Mouse (Mus musculus): ENCODE measurements at regions not wholly inside any gene's neighbourhood (a gene's known extent, or its start where the extent isn't known, plus 50 kb on each side); places are given as distances from the start of the nearest gene placed in this dataset.

DNA sequence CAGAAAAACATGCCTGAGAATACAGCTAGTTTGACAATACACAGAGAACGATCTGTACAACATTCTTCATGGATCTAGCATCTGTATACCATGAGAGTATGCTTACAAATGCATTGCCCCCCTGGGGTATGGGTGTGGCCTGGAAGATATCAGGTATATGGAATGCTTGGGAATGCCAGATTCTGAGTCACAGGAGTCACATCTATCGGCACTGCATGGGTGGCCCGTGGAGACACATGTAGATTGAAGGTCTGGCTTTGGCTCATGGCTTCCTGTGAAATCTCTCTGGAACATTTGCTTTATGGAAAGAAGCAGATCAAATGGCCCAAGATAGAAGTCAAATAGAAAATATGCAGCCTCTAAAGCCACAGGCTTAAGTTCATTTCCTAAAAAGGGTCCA, 59.6 kb downstream of the Kcne4 start:
- DNase-seq: no peak

DNA sequence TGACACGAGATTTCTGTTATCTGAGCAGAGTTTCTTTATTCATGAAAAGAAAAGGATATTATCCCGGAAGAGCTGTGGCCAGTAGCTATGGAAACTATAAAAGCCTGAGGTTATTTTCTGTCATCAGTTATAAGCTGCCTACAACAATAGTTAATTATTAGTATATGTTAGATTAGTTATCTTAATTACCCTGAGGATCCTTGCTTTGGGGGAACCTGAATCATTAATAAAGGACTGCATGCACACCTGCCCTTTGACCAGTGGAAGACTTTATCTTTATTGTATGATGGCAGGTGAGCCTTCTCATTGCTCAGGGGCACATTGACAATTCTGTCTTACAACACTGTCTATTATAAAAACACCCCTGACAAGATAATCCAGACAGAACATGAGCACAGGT, 62.7 kb downstream of the Kcne4 start:
- no peak for DNase-seq

DNA sequence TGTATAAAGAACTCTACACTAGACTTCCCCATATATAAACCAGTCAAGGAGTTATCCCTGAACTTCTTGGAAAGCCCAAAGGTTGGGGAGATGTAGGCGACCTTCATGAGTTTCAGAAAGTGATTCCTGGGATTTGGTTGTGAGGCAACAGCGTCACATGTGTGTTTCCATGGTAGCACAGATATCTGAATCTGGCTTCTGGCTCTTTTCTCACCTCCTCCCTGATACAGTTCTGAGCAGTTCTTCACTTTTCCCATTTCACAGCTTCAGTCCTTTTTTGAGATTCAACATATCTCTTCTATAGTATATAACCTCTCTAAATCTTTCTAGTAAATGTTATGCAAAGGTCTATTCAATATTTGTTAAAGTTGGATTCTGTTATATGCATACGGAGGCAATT, 65.9 kb downstream of the Kcne4 start:
- DNase-seq: no peak

DNA sequence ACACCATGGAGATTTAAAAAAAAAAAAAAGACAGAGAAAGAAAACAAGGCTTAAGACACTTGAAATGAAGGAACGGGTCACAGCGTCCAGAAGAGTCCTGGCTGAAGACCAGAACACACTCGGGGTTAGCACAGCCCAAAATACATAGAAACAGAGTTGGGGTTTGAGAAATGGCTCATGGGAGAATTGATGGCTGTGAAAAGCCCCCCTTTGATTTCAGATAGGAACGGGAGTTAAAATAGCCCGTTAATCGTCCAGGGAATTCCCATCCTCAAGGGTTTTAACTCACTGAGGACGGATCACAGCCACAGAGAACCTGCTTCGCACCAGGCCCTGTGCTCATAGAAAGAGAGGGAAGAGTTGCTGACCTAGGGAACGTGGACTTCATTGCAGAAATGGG, 72.7 kb downstream of the Kcne4 start:
- no peak for DNase-seq

DNA sequence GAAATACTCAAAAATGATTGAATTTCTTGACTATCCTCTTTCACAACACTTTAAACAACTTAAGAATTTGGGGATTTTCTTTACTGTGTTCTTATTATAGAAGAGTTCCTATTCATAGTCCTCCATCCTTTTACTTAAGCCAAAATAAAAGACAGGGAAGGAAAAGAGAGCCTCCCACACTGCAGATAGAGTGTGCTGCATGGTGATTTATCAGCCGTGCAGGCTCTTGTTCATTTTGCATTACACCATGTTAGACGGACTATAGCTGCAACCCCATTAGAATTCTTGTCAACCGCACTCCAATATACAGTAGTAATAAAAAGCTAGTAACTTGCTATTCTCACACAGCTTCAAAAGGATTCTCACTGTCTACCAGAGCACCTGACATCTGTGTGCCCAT, 74.8 kb downstream of the Kcne4 start:
- no peak for DNase-seq

DNA sequence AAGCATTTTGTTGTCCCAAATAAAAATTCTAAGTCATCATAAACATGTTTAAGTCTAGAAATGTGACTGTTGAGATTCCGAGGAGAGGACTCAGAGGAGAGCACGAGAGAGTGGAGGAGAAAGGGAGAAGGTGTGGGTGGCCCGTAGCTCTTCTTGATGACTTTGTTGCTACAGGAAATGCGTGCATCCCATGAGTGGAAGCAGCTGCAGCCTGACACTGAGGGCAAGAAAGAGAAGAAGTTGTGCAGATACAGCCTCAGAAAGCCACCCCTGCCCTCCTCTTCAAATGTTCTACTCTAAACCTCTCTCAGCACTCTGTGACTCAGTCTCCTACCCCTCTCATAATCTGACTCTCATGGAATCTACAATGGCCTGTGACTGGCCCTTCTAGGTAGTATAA, 77.7 kb downstream of the Kcne4 start:
- DNase-seq: no peak

DNA sequence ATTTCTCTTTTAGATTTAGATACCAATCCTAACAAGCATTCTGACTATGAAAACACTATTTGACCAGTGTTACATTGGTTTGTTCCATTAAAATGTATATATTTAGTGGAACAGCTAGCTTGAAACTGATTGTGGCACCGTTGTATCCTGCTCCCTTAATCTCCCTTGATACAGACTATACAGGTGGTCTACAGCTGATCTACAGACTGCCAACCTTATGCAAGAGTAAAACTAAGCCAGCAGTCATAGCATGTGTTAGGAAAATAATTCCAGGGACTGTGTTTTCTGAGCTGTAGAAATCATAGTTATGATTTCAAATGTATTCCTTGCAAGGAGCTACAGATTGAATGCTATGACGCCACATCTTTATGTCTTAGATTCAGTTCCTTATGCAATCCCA, 78.6 kb downstream of the Kcne4 start:
- DNase-seq: no peak

DNA sequence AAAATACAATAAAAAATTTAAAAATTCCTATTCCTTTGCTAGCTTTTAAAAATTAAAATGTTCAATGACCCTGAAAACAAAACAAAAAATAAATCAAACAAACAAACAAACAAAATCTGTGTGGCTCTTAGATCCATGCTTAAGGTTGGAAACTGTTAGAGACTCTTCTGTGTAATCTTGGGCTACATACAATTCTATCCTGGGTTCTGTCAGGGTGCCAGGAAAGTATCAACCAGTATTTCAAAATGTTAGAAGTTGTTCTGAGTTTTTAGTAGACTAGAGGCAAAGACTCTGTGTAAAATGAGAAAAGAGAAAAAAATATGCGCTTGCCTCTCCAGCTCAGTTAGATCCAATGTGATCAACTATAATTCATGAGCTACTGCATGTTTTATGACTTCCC, 91.0 kb downstream of the Kcne4 start:
- DNase-seq: no peak

DNA sequence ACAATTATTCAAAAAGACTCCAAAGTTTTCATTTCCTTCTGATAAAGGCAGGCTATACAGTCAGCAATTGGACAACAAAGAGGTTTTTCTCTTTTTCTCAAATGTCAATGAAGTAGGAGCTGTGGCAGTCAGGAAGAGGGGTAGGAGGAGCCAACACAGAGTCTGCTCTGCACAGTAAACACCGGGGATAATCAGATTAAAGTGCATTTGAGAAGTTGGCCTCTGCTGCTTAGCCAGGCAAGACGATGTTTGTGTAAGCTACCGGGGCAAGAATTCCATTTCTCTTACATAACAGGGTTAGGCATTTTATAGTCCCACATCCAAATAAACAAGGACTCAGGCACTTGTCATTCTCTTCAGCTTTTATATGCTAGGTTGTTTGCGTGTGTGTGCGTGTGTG, 91.4 kb downstream of the Kcne4 start:
- DNase-seq: no peak

DNA sequence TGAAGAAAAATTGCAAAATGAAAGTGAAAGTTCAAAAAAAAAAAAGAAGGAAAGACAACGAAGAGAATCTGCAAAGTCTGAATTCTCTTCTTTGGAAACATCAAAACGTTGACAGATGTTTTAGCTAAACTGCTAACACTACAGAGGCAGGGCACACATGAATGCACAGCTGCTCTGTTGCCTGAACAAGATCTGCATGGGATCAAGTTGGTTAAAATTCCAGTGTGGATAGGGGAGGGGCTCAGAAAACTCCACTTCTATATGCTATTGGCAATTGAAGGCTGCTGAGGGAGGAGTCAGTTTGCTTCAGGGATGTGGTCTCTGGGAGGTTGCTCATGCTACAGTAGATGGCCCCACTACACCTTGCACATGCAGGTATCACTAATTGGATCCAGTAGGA, 97.2 kb downstream of the Kcne4 start:
- DNase-seq: no peak

DNA sequence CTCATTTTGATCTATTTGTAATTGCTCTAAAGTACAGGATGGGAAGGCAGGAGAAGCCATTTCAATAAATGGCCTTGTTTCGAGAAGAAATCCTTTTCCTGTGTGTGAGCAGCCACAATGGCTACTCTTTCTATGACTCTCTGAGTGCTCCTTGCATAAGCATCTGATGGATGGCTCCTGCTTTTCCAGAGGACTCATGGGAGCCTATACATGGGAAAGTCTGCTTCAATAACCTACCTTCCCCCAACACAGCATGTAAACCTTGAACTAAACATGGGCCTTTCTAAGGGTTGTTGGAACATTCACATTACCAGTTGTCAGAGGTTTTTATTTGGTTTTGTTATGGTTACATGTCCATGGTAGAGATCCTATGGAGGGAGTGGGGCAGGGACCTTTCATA, 103.3 kb downstream of the Kcne4 start:
- no peak for DNase-seq

DNA sequence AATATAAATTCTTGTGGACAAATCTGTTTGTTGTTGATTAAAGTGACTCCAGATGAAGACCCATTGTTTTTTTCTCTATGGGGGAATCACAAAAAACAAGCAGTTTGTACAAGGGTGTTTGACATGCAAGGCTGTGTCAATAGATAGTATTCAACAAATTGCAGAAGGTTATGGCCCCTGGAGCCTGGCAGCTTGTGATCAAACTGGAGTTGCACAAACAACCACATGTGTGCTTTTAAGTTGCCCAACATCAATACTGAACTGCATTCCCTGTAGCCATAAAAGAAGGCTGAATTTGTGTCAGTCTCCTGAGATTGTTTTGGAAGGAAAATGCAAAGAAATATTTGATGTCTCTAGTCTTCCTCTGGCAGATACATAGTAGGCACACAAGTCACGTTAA, 113.4 kb downstream of the Kcne4 start:
- no peak for DNase-seq

DNA sequence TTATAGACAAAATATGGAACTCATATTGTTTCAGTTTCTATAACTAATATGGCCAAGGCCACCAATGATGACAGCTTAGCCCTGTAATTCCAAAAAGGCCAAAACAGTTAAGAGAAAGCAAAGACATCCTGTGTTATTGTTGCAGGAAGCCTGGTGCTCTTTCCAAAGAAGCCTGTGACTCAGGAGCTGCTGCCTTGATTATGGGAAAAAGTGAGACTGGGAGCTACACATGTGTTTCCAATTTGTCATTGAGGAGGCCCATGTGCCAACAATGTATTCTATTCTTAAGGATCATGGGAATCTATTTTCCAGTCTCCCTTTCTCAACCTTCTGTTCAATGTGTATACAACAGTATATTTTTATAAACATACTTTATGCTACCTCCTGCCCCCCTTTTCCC, 123.3 kb downstream of the Kcne4 start:
- no peak for DNase-seq

DNA sequence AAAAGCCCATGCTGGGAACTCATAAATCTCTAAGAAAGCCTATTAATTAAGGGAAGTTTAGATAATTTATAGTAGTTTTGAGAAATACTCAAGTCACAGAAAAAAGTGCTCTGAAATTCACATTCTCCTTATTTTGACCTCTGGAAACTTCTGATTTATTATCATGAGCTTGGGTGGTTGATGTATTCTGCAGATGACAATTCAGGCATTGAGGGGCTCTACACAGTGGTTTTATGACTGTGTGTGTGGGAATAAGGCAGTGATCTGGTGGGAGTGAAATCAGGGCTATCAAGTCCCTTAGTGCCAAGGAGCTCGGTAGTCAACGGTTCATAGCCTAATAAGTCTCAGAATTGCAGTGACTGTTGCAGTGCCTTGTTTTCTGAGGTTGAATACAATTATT, 129.0 kb downstream of the Kcne4 start:
- no peak for DNase-seq

DNA sequence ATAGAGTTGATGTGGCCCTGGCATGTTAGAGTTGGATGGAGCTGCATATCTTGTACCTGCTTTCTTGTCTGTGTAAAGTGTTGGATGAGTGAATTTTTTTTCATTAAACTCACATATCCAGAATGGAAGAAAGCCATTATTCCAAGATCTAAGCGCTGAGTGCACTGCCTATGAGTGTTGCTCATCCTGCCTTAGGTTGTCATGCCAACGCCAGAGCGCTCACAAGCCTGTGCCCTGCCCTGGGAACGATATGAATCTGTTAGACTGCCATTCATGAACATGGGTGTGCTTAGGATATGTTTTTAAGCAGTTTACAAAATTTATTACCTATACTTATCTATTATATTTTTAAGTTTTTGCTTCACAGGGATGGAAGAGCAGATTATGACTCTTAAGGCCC, 163.5 kb downstream of the Kcne4 start:
- peak; percentile 45 for DNase-seq
